Mouse (Mus musculus) G1E (cell line): ENCODE data around the gene Pak1ip1. TPM values are rescaled to one million over a fixed set of nuclear protein-coding genes. Genes with fewer than 3 reads are reported as not detected.
A peak's percentile ranks its signal among the peaks of the same experiment; 100 is the strongest.
"Not testable (repeated sequence)": the region's sequence is repeated elsewhere in the genome, so short reads cannot be mapped to it uniquely, and the experiment has no call there.

Source experiments
- ATAC-seq: 2 replicates; pipeline ENCODE4 v1.8.0; 2016; ENCODE audit warnings: mild to moderate bottlenecking; ENCODE audit not compliant: insufficient number of reproducible peaks, poor library complexity, low FRiP score, severe bottlenecking; ENCODE audit errors: extremely low read depth
- DNase-seq: peaks from one replicate; pipeline ENCODE4 v3.0.0; 2012; ENCODE audit warnings: low spot score
- H3K27me3 ChIP-seq: 2 replicates; pipeline ENCODE4 v1.6.1; 2012; ENCODE audit warnings: mild to moderate bottlenecking, low read length, inconsistent platforms; ENCODE audit not compliant: insufficient read depth
- H3K36me3 ChIP-seq: replicated peaks from 2 replicates; pipeline ENCODE3; 2012; ENCODE audit warnings: mild to moderate bottlenecking, inconsistent platforms
- H3K4me1 ChIP-seq: 2 replicates; pipeline ENCODE4 v1.6.1; 2012; ENCODE audit warnings: low read depth, low read length, inconsistent platforms, mixed read lengths; ENCODE audit not compliant: insufficient read depth
- H3K4me3 ChIP-seq: 2 replicates; pipeline ENCODE4 v1.5.1; 2012; ENCODE audit warnings: low read depth, mild to moderate bottlenecking, inconsistent platforms, low read length, moderate library complexity, mixed read lengths
- H3K9me3 ChIP-seq: replicated peaks from 2 replicates; pipeline ENCODE4 v1.6.1; 2012; ENCODE audit warnings: inconsistent platforms
- CTCF ChIP-seq: IDR thresholded peaks from 2 replicates; pipeline ENCODE4 v1.5.1; 2012; ENCODE audit warnings: low read depth, low read length, inconsistent platforms, mixed read lengths
- GATA1 ChIP-seq: IDR thresholded peaks from 2 replicates; pipeline ENCODE4 v1.6.1; 2012; ENCODE audit warnings: borderline replicate concordance, low read length, inconsistent platforms, mixed read lengths
- GATA2 ChIP-seq: IDR thresholded peaks from 2 replicates; pipeline ENCODE4 v1.6.1; 2012; ENCODE audit warnings: low read depth, low read length, inconsistent platforms, borderline replicate concordance
- POLR2AphosphoS5 ChIP-seq: IDR thresholded peaks from 2 replicates; pipeline ENCODE4 v1.6.1; 2012; ENCODE audit warnings: low read depth, low read length, inconsistent platforms; ENCODE audit not compliant: insufficient replicate concordance
- TAL1 ChIP-seq: conservative IDR thresholded peaks from 2 replicates; pipeline ENCODE4 v1.6.1; 2012; ENCODE audit warnings: low read depth, low read length, inconsistent platforms, mixed read lengths
- polyA plus RNA-seq: library from polyadenylated mRNA; stranded (reverse); fragments of >175 nt; gene quantifications from 2 replicates; pipeline ENCODE4 v1.2.3, GENCODE M21; 2012
- total RNA-seq, 2 experiments: library from RNA; stranded (forward) in 1 of 2; stranded (reverse) in 1 of 2; fragments of 200-1000 nt in 1 of 2; fragments of >200 nt in 1 of 2; fragmentation: Nextera tagmentation in 1 of 2; gene quantifications; 2 replicates each; pipeline ENCODE4 v1.2.3; 2014 to 2017

The Pak1ip1 gene
- total and polyA plus RNA-seq, 3 experiments, result 25.9 to 101 (median 43.9) TPM

DNA sequence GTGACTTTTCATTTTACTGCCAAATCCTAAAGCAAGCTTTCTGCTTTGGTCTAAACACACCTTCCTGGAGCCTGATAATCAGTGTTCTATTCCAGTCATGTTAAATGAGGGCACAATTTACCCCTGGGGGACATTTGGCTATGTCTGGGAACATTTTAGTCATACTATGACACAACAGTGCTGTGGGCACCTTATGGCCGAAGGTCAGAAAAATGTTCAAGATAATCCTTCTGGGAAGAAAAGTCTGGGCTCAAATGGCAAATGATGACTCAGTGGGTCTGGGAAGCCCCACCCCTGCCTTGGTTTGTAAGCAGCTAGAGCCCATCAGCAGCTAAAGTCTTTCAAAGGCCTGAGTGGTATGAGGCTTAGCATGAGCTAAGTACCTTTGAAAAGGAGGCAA is 18.1 kb upstream of the Pak1ip1 start:
- DNase-seq, result no peak

DNA sequence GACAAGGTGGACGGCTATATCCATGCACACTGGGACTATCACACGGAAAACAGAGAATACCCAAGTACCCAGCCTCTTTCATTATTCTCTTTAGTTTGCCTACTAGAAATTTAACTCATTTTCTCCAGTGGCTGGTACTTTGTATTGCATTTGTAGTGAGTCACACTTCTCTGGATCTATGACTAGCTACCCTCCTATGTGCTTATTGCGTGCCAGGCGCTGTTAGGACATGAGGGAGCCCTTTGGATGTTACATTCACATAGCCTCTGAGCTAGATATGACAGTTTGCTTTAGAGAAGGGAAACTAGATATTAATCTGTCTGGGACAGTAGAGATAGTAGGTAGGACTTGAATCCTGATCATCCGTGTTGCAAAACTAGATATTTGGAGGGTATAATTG is 14.7 kb upstream of the Pak1ip1 start:
- peaks cover 2% of the 10 kb centered on the region; the same call in 1 of the 2 replicates for H3K27me3 ChIP-seq
- no peak for TF ChIP-seq GATA1
- no peak for TF ChIP-seq POLR2AphosphoS5
- TF ChIP-seq CTCF, result no peak
- no peak for TF ChIP-seq GATA2
- TF ChIP-seq TAL1, result no peak
- ATAC-seq (no peak), DNase-seq (no peak)
- H3K9me3 ChIP-seq, result no peaks in the 10 kb centered on the region
- peaks cover 4% of the 10 kb centered on the region for H3K4me1 ChIP-seq
- H3K4me3 ChIP-seq, result no peak overlapping the region
- H3K36me3 ChIP-seq, result no peaks in the 10 kb centered on the region

More for the DNA sequence above, 18.1 kb upstream of the Pak1ip1 start:
- H3K4me1 ChIP-seq, result no peaks in the 10 kb centered on the region
- no peak overlapping the region for H3K4me3 ChIP-seq
- TF ChIP-seq TAL1 (no peak), CTCF (no peak), GATA2 (no peak), POLR2AphosphoS5 (no peak), GATA1 (no peak)
- H3K36me3 ChIP-seq, result no peaks in the 10 kb centered on the region
- peaks cover 12% of the 10 kb centered on the region; the same call in 1 of the 2 replicates for H3K27me3 ChIP-seq
- H3K9me3 ChIP-seq, result no peaks in the 10 kb centered on the region
- ATAC-seq, result no peak

DNA sequence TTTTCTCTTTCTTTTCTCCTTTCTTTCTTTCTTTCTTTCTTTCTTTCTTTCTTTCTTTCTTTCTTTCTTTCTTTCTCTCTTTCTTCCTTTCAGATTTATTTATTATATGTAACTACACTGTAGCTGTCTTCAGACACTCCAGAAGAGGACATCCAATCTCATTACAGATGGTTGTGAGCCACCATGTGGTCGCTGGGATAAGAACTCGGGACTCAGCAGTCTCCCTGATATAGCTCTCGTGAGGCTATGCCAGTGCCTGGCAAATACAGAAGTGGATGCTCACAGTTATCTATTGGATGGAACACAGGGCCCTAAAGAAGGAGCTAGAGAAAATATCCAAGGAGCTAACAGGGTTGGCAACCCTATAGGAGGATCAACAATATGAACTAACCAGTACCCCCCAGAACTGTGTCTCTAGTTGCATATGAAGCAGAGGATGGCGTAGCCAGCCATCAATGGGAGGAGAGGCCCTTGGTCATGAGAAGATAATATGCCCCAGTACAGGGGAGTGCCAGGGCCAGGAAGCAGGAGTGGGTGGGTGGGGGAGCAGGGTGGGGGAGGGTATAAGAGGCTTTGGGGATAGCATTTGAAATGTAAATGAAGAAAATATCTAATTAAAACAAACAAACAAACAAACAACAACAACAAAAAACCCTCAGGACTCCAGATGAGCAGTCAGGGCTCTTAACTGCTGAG is 13.1 kb upstream of the Pak1ip1 start:
- not testable (repeated sequence) for DNase-seq, H3K27me3 ChIP-seq, H3K9me3 ChIP-seq, ATAC-seq, H3K36me3 ChIP-seq, H3K4me1 ChIP-seq, H3K4me3 ChIP-seq

DNA sequence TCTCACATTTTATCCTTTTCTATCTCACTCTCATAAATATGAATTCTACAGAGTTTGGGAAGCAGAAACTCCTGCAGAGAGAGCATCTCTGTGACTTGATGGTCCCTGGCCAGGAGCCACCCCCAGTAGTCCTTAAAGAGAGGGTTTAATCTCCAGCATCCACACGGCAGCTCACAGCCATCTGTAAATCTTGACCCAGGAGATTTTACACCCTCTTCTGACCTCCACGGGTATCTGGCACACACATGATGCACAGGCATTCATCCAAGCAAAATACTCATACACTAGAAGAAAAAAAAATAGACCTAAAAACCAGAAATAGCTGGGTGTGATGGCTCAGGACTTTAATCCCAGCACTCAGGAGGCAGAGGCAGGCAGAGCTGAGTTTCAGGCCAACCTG is 12.4 kb upstream of the Pak1ip1 start:
- no peak for ATAC-seq
- Histone ChIP-seq H3K27me3 (no peaks in the 10 kb centered on the region), H3K4me1 (peaks cover 4% of the 10 kb centered on the region), H3K9me3 (no peaks in the 10 kb centered on the region), H3K4me3 (no peak overlapping the region), H3K36me3 (no peaks in the 10 kb centered on the region)
- TF ChIP-seq POLR2AphosphoS5, result no peak
- DNase-seq, result no peak

DNA sequence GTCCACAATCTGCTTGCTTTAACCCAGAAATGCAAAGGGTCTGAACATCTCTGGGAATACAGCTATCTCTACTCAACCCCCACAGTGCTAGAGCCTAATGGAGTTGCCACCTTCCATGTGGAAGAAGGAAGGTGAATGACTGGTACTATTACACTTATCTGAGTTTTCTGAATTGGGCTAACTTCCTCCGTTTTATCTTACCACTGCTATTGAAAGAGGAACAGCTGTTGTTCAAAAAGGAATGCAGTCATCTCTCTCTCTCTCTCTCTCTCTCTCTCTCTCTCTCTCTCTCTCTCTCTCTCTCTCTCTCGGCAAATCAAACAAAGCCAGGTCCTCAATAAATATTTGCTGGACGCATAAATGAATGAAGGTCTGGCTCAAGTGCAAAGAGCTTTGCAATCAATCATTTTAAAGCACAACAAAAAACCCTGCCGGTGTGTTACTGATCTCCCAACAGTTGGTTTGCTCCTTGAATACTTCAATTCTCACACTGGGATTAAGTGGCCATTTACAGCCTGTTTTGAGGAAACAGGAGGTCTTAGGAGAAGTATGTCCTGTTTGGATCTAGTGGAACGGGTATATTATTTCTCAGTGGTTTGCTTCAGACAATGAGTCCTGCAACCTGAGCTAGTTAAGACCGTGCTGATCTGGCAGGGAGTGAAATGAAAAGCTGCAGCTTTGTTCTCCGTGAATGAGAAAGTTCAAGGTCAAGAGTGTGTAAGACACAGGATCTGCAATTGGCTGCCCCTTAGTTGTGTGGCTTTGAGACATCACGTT is 6.1 kb upstream of the Pak1ip1 start:
- peaks cover 12% of the 10 kb centered on the region for H3K4me1 ChIP-seq
- TF ChIP-seq GATA1 (no peak), CTCF (no peak), TAL1 (no peak), GATA2 (no peak), POLR2AphosphoS5 (no peak)
- H3K4me3 ChIP-seq, result no peak overlapping the region
- no peaks in the 10 kb centered on the region for H3K36me3 ChIP-seq
- H3K9me3 ChIP-seq, result no peaks in the 10 kb centered on the region
- DNase-seq (no peak), ATAC-seq (peak; percentile 28; the same call in 1 of the 2 replicates)
- no peaks in the 10 kb centered on the region for H3K27me3 ChIP-seq

DNA sequence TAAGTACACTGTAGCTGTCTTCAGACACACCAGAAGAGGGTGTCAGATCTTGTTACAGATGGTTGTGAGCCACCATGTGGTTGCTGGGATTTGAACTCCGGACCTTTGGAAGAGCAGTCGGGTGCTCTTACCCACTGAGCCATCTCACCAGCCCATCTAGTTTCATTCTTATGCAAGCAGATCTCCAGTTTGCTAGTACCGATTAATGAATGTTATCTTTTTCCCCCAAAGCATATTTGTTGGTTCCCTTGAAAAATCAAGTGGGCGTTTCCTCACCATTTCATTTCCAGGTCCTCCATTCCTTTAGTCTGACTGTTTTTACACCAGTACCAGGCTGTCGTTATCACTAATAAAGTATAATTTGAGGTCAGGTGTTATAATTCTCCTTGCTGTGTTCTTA is 2.3 kb upstream of the Pak1ip1 start:
- H3K36me3 ChIP-seq, result peaks cover 10% of the 10 kb centered on the region
- DNase-seq, H3K4me3 ChIP-seq, H3K9me3 ChIP-seq, H3K27me3 ChIP-seq, ATAC-seq: not testable (repeated sequence)
- peaks cover 33% of the 10 kb centered on the region for H3K4me1 ChIP-seq
